Mouse (Mus musculus): ENCODE results near the gene Atxn7l3. TPM values are rescaled to one million over a fixed set of nuclear protein-coding genes. Genes with fewer than 3 reads are reported as not detected.
"Not testable (repeated sequence)": the region's sequence is repeated elsewhere in the genome, so short reads cannot be mapped to it uniquely, and the experiment has no call there.

Atxn7l3 gene
- polyA plus RNA-seq, 1 experiment from 2014 or later, result 10.9 TPM

DNA sequence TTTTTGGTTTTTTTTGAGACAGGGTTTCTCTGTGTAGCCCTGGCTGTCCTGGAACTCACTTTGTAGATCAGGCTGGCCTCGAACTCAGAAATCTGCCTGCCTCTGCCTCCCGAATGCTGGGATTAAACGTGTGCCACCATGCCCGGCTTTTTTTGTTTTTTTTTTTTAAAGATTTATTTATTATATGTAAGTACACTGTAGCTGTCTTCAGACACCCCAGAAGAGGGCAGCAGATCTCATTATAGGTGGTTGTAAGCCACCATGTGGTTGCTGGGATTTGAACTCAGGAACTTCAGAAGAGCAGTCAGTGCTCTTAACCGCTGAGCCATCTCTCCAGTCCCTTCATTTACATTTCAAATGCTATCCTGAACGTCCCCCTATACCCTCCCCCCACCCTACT is 16.2 kb downstream of the Atxn7l3 start:
- not testable (repeated sequence) for H3K4me2 ChIP-seq; H3K27ac ChIP-seq (ENCODE audit: poor library complexity, severe bottlenecking); H3K4me3 ChIP-seq; H3K9me3 ChIP-seq (replicated peaks); H3K27me3 ChIP-seq (replicated peaks); H3K36me3 ChIP-seq; ATAC-seq (ENCODE audit: insufficient number of reproducible peaks, low FRiP score); H3K9ac ChIP-seq
- WGBS, result 66% methylated on average over 6 of the region's 6 CpGs
- H3K4me1 ChIP-seq (replicated peaks), result peaks cover 11% of the 10 kb centered on the region

DNA sequence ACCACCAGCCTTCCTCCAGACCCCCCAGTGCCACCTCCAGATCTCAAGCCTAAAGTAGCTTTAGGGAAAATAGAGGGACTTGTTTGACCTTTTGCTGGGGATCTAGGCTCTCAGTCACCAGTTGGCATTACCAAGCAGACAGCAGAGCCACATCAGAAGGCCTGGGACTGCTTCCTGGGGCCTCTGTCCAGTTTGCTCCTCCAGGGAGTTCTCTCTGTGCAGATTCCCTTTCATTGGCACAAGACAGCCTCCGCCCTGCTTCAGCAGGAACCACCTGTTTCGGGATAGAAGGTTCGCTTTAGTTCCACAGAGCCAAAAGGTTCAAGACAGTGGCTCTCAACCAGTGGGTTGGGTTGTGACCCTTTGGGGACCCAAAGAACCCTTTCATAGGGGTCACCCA is 16.8 kb downstream of the Atxn7l3 start:
- Histone ChIP-seq H3K36me3 (no peaks in the 10 kb centered on the region), H3K9ac (no peak overlapping the region), H3K4me2 (no peak overlapping the region), H3K27me3 (replicated peaks) (0 out of 2 replicates have a peak, but pooled peaks cover 7% of the 10 kb centered on the region), H3K4me1 (replicated peaks) (peaks cover 11% of the 10 kb centered on the region), H3K9me3 (replicated peaks) (no peaks in the 10 kb centered on the region), H3K27ac (ENCODE audit: poor library complexity, severe bottlenecking) (no peak overlapping the region), H3K4me3 (no peak overlapping the region)
- WGBS, result 85% methylated on average over 3 of the region's 3 CpGs
- ATAC-seq (ENCODE audit: insufficient number of reproducible peaks, low FRiP score), result no peak

DNA sequence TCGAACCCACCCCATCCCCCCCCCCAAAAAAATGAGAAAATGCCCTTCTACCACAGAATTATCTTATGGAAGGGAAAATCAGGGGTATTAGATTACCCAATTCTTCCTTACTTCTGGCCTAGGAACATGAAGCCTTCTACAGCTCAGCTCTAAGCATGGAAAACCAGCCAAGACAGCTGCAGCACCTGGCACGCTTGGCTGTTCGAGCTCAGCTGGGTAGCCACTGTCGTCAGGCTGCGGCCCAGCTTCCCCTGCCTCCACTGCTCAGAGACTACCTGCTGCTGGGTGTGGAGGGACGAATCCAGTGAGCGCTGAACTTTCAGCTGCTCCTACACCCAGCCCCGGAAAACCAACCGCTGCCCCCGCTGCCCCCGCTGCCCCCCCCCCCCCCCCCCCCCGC is 18.7 kb downstream of the Atxn7l3 start:
- WGBS, result 76% methylated on average over 7 of the region's 12 CpGs
- Histone ChIP-seq H3K27ac (ENCODE audit: poor library complexity, severe bottlenecking) (no peak overlapping the region), H3K4me1 (replicated peaks) (peaks cover 11% of the 10 kb centered on the region), H3K9me3 (replicated peaks) (no peaks in the 10 kb centered on the region), H3K4me2 (no peak overlapping the region), H3K36me3 (no peaks in the 10 kb centered on the region), H3K4me3 (no peak overlapping the region), H3K27me3 (replicated peaks) (0 out of 2 replicates have a peak, but pooled peaks cover 7% of the 10 kb centered on the region), H3K9ac (no peak overlapping the region)
- no peak for ATAC-seq (ENCODE audit: insufficient number of reproducible peaks, low FRiP score)

DNA sequence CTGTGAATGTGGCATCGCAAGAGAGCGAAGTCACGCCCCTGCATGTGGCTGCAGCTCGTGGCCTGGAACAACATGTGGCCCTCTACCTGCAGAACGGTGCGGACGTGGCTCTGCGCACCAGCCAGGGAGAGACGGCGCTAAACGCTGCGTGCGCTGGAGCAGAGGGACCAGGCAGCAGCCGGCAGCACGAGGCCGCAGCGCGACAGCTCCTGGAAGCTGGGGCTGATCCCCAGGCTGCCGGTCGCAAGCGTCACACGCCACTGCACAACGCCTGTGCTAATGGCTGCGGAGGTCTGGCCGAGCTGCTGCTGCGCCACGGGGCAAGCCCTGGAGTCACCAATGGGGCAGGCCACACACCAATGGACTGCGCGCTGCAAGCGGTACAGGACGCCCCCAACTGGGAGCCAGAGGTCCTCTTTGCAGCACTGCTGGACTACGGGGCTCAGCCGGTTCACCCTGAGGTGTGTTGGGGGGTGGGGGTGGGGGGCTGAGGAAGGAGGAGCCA is 20.0 kb downstream of the Atxn7l3 start:
- H3K9me3 ChIP-seq (replicated peaks), result no peaks in the 10 kb centered on the region
- H3K36me3 ChIP-seq, result no peaks in the 10 kb centered on the region
- no peak overlapping the region for H3K27ac ChIP-seq (ENCODE audit: poor library complexity, severe bottlenecking)
- peak overlapping the region; percentile 44 for H3K4me3 ChIP-seq
- H3K9ac ChIP-seq, result peak overlapping the region; percentile 66
- 0 out of 2 replicates have a peak, but pooled peaks cover 7% of the 10 kb centered on the region for H3K27me3 ChIP-seq (replicated peaks)
- peaks cover 11% of the 10 kb centered on the region for H3K4me1 ChIP-seq (replicated peaks)
- H3K4me2 ChIP-seq, result peak overlapping the region; percentile 86
- WGBS, result under 1% methylated on average over 33 of the region's 33 CpGs
- ATAC-seq (ENCODE audit: insufficient number of reproducible peaks, low FRiP score), result peak; percentile 67

DNA sequence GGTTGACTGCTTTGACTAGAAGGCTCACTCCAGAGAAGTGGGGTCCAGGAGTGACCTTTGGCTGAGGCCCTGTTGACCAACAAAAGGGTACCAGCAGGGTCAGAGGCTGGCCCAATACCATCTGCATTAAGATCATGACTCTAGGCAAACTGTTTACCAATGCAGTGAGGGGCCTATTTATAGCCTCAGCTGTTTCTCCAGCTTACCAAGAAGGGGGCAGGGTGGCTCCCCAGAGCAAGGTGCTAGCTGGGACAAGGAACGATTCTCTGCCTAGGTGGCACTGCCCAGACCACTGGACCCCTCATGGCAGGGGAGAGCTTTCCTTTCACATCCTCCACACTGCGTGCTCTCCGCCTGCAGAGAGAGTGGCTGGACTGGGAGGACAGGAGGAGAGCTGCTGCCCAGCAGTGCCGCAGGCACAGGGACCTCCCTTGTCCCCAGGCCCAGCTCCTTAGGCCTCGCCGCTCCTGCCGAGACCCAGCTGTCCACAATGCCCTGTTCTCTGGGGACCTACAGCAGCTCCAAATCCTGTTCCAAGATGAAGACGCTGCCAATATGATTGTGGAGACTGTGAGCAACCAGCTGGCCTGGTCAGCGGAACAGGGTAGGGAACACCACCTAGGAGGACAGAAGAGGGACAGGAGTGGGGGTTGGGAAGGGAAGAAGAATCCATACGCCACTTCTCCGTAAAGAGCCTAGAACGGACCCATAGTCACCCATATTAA is 27.7 kb downstream of the Atxn7l3 start, which contains the start of gene Asb16:
Gene Asb16, plus strand, starts transcription at position 224 of the 725 bp plus-strand sequence.
- peaks cover 14% of the 10 kb centered on the region; the same call in 1 of the 2 replicates for H3K4me1 ChIP-seq (replicated peaks)
- no peak within 1 kb of the TSS for H3K27ac ChIP-seq (ENCODE audit: poor library complexity, severe bottlenecking)
- ATAC-seq (ENCODE audit: insufficient number of reproducible peaks, low FRiP score), result no peak
- WGBS, result 82% methylated on average over 12 of the region's 12 CpGs
- no peak within 1 kb of the TSS for H3K9ac ChIP-seq
- no peak within 1 kb of the TSS for H3K4me3 ChIP-seq
- peaks cover 7% of the 10 kb centered on the region; the same call in 1 of the 2 replicates for H3K36me3 ChIP-seq
- H3K9me3 ChIP-seq (replicated peaks), result no peaks in the 10 kb centered on the region
- no peak within 1 kb of the TSS for H3K4me2 ChIP-seq
- no peaks in the 10 kb centered on the region for H3K27me3 ChIP-seq (replicated peaks)

DNA sequence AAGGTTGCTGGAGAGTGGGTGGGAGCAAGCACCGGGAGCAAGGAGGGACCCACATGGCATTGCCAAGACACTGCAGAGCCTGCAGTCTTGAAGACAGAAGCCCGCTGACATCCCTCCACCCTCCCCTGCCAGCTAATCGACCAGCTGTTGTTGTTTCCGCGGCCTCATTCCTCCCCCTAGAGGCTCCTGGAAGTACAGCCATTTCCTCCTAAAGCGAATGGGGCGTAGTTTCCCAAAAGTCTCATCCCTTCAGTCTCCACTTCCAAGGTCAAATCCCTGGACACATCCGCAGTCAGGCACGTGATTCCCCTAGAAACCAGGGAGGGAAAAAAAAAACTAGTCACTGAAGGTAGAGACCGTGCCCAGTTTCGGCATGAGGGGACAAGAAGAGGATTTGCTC is 29.0 kb downstream of the Atxn7l3 start:
- H3K9ac ChIP-seq, result peak overlapping the region; percentile 21; the same call in 1 of the 2 replicates
- H3K4me2 ChIP-seq, result peak overlapping the region; percentile 32; the same call in 1 of the 2 replicates
- peak; percentile 49; the same call in 1 of the 2 replicates for ATAC-seq (ENCODE audit: insufficient number of reproducible peaks, low FRiP score)
- H3K27ac ChIP-seq (ENCODE audit: poor library complexity, severe bottlenecking), result no peak overlapping the region
- H3K27me3 ChIP-seq (replicated peaks), result no peaks in the 10 kb centered on the region
- H3K36me3 ChIP-seq, result peaks cover 15% of the 10 kb centered on the region
- WGBS, result 3% methylated on average over 11 of the region's 11 CpGs
- H3K4me3 ChIP-seq, result no peak overlapping the region
- no peaks in the 10 kb centered on the region for H3K9me3 ChIP-seq (replicated peaks)
- H3K4me1 ChIP-seq (replicated peaks), result peaks cover 14% of the 10 kb centered on the region; the same call in 1 of the 2 replicates

DNA sequence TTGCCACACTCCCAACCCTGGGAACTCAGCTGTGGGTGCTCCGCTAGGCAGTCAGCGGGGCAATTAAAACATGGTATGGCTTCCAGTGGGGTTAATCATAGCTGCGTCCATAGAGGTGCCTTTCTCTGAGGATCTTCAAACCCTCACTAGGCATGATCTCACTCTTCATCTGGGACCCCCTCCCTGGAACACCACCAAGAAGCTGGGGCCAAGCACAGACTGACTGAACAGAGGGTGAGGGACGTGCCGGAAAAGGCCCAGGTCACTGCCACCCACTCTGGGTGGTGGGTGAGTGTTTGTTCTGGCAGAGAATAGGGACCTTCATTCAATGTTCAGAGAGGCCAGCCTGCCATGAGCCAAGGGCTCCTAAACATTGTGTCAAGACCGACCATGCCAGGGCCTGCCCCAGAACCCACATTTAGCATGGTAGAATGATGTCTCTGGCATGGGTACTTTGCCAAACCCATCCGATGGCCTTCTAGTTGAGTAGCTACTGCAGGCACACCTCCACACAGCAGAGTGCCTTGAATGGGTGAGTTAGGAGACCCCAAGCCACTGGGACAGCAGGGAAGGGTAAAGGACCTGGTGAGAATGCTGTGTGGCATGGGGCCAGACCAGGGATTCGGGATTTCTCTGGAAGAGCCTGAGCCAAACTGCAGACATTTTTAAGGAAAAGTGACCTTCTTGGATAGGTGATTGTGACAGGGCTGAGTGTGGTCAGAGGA is 29.6 kb downstream of the Atxn7l3 start:
- H3K36me3 ChIP-seq, result peaks cover 22% of the 10 kb centered on the region
- no peaks in the 10 kb centered on the region for H3K9me3 ChIP-seq (replicated peaks)
- no peak for ATAC-seq (ENCODE audit: insufficient number of reproducible peaks, low FRiP score)
- 88% methylated on average over 8 of the region's 8 CpGs for WGBS
- H3K4me2 ChIP-seq, result peak overlapping the region; percentile 32; the same call in 1 of the 2 replicates
- no peak overlapping the region for H3K27ac ChIP-seq (ENCODE audit: poor library complexity, severe bottlenecking)
- peaks cover 14% of the 10 kb centered on the region; the same call in 1 of the 2 replicates for H3K4me1 ChIP-seq (replicated peaks)
- no peaks in the 10 kb centered on the region for H3K27me3 ChIP-seq (replicated peaks)
- peak overlapping the region; percentile 21; the same call in 1 of the 2 replicates for H3K9ac ChIP-seq
- no peak overlapping the region for H3K4me3 ChIP-seq

DNA sequence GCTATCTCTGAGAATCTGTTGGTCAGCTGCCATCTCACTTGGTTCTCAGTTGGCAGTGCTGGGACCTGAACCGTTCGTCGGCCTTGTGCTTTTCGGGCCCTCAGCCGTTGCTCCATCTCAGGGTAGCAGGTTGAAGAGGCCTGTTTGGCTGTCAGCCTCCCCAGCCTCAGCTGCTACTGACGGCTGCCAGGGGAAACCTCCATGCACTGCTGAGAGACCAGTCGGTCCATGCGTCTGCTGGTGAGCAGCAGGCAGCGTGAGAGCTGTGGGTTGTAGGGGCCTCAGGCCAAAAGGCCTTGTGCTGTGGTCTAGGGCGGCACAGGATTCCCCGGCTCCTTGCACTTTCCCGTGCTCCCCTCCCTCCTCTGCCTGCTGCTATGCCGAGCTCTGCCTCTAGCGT is 30.6 kb downstream of the Atxn7l3 start:
- 0 out of 2 replicates have a peak overlapping the region, but pooled peaks have one; percentile 8 for H3K27ac ChIP-seq (ENCODE audit: poor library complexity, severe bottlenecking)
- H3K4me2 ChIP-seq, result no peak overlapping the region
- peaks cover 14% of the 10 kb centered on the region; the same call in 1 of the 2 replicates for H3K4me1 ChIP-seq (replicated peaks)
- peak overlapping the region; percentile 14; the same call in 1 of the 2 replicates for H3K9ac ChIP-seq
- 64% methylated on average over 14 of the region's 14 CpGs for WGBS
- no peaks in the 10 kb centered on the region for H3K9me3 ChIP-seq (replicated peaks)
- peaks cover 29% of the 10 kb centered on the region for H3K36me3 ChIP-seq
- no peak for ATAC-seq (ENCODE audit: insufficient number of reproducible peaks, low FRiP score)
- no peak overlapping the region for H3K4me3 ChIP-seq
- H3K27me3 ChIP-seq (replicated peaks), result no peaks in the 10 kb centered on the region

DNA sequence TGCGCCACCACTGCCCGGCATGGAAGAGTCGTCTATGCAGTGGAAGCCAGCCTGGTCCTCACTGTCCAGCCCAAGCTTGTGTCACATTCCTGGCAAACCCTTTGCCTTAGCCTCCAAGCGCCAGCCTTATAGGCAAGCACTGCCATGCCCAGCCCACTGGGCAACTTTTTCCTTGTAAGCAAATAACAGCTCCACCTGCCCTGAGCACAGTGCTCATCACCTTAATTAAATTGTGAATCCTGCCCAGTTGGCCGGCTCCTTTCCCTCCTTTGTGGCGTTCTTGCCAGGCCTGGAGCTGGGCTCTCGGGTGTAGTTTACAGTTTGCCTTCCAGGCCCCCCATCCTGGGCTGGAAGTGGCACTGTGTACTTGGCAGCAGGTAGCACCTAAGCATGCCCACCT is 33.2 kb downstream of the Atxn7l3 start:
- no peak overlapping the region for H3K9ac ChIP-seq
- no peaks in the 10 kb centered on the region for H3K9me3 ChIP-seq (replicated peaks)
- H3K27me3 ChIP-seq (replicated peaks), result no peaks in the 10 kb centered on the region
- no peak for ATAC-seq (ENCODE audit: insufficient number of reproducible peaks, low FRiP score)
- no peak overlapping the region for H3K4me2 ChIP-seq
- H3K4me3 ChIP-seq, result no peak overlapping the region
- 88% methylated on average over 7 of the region's 7 CpGs for WGBS
- H3K36me3 ChIP-seq, result peaks cover 50% of the 10 kb centered on the region
- no peak overlapping the region for H3K27ac ChIP-seq (ENCODE audit: poor library complexity, severe bottlenecking)
- peaks cover 7% of the 10 kb centered on the region; the same call in 1 of the 2 replicates for H3K4me1 ChIP-seq (replicated peaks)

DNA sequence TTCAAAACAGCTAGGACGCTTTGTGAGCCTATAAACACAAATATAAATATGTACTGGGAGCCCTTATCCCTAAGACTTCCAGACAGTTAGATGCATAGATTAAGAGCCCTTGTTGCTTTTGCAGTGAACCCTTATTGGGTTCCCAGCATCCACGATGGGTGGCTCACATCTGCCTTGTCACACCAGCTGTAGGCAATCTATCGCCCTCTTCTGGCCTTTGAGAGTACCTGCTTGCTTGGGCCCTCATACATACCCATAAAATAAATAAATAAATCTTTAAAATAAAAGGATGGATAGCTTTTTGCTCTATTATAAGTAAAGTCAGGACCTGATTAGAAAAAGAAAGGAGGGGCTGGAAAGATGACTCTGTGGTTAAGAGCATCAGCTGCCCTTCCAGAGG is 37.9 kb downstream of the Atxn7l3 start:
- Histone ChIP-seq H3K4me1 (replicated peaks) (peaks cover 33% of the 10 kb centered on the region), H3K36me3 (peaks cover 56% of the 10 kb centered on the region), H3K27ac (ENCODE audit: poor library complexity, severe bottlenecking) (no peak overlapping the region), H3K4me3 (no peak overlapping the region), H3K9me3 (replicated peaks) (no peaks in the 10 kb centered on the region), H3K4me2 (no peak overlapping the region), H3K9ac (no peak overlapping the region), H3K27me3 (replicated peaks) (no peaks in the 10 kb centered on the region)
- WGBS, result 80% methylated on average over 3 of the region's 3 CpGs
- ATAC-seq (ENCODE audit: insufficient number of reproducible peaks, low FRiP score), result no peak

DNA sequence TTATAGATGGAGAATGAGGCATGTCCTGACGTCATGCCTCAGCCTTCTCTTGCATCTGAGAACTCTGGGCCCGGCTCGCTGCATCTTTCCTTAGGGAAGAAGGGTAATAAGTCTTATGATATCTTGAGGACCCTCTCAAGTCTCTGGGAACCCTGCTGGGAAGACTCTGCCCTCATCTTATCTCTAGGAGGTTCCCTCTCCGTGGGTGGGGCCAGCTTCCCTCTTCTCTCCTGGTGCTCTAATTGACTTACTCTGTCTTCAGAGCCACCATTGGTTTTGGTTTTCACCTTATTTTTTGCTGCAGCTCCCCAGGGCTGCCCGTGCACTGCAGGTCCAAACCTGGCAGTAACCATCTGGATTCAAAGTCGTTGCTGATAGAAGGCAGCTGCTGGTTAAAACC is 38.3 kb downstream of the Atxn7l3 start:
- Histone ChIP-seq H3K27ac (ENCODE audit: poor library complexity, severe bottlenecking) (no peak overlapping the region), H3K9me3 (replicated peaks) (no peaks in the 10 kb centered on the region), H3K4me1 (replicated peaks) (peaks cover 34% of the 10 kb centered on the region), H3K9ac (0 out of 2 replicates have a peak overlapping the region, but pooled peaks have one; percentile 14), H3K36me3 (peaks cover 53% of the 10 kb centered on the region), H3K27me3 (replicated peaks) (no peaks in the 10 kb centered on the region), H3K4me3 (no peak overlapping the region), H3K4me2 (no peak overlapping the region)
- ATAC-seq (ENCODE audit: insufficient number of reproducible peaks, low FRiP score), result no peak
- 58% methylated on average over 6 of the region's 6 CpGs for WGBS
